Mouse (Mus musculus): Measurements from ENCODE around the gene Tmem131. TPM values are rescaled to one million over a fixed set of nuclear protein-coding genes. Genes with fewer than 3 reads are reported as not detected.

Gene Tmem131
- polyA plus RNA-seq, 1 experiment from 2014 or later, result 13.0 TPM

Other genes with a start within 250 kb of the Tmem131 start
- not detected in 2 replicates for gene 4933424G06Rik, start 233.5 kb downstream of the Tmem131 start, polyA plus RNA-seq (2016; fragmentation: Nextera tagmentation; extraction: Ambion mirVana)
- gene Actr1b, start 229.2 kb downstream of the Tmem131 start, polyA plus RNA-seq (2016; fragmentation: Nextera tagmentation; extraction: Ambion mirVana), result 136 and 141 TPM in 2 replicates
- 0.33 and 0.43 TPM in 2 replicates for gene Zap70, start 181.9 kb downstream of the Tmem131 start, polyA plus RNA-seq (2016; fragmentation: Nextera tagmentation; extraction: Ambion mirVana)
- 0.16 TPM in 1 of 2 replicates, not detected in the other for gene Vwa3b, start 82.9 kb upstream of the Tmem131 start, polyA plus RNA-seq (2016; fragmentation: Nextera tagmentation; extraction: Ambion mirVana)